Mouse (Mus musculus): Measurements from ENCODE around the gene Gabra3.

Gabra3 gene

DNA sequence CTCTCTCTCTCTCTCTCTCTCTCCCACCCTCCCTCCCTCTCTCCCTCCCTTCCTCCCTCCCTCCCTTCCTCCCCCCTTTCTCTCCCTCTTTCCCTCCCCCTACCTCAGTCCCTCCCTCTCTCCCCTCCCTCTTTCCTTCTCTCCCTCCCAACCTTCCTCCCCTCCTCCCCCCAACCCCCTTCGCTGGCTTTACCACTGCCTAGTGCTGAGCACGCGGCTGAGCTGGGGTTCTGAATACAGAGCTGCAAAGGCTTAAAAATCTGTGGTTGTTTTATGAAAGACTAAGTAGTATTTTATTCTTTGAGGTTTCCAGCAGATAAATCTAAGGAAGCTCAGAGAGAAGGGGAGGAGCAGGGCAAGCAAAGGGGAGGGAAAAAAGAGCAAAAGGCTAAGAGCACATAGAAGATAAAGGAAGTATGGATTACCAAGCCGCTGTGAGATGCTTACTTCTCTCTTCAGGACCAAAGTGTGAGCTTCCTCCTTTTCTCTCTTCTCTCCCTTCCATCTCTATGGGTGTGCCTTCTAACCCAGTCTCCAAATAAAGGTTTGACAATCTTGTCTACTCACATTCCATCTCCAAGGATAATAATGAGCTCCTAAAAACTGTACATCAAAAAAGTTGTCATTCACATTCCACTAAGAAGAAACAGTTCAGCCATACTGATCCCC lies at the start of gene Gabra3:
TSS of gene Gabra3 (minus strand) at position 619 of the 669 bp plus-strand sequence.
- no peak for DNase-seq (ENCODE audit: low read depth)

DNA sequence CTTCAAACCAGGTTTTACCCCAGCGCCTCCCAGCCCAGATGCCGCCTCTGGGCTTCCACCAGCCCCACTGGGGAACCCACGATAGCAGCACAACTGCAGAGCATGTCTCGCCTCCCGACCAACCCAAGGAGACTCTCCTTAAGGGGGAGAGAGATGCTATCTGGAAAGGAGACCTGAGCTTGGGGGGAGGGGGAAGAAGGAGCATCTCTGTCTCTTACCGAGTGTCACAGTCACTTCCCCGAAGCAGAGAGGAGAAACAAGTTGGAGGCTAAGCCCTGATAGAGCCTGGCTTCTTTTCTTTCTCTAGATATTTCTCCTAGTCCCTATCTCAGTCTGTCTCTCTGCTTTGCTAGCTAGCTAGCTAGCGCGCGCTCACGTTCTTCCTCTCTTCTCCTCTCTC lies 859 bp downstream of the Gabra3 start:
- no peak for DNase-seq (ENCODE audit: low read depth)

DNA sequence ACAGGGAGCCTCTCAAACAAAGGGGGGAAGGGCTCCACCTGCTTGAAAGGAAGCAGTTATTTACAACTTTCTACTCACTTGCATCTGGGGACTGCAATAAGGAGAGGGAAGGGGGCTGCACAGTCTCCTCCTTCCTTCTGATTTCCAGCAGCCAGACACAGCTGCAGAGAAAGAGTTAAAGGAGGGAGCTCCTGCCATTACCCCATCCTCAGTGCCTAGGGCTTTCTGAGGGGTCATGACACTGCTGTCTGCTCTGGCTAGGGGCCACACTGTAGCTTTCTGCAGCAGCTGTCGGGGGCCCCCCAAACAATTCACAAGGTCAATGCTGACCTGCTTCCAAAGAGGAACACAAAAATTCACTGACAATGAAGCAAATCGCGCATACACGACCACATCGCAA lies 1.3 kb downstream of the Gabra3 start:
- no peak for DNase-seq (ENCODE audit: low read depth)

DNA sequence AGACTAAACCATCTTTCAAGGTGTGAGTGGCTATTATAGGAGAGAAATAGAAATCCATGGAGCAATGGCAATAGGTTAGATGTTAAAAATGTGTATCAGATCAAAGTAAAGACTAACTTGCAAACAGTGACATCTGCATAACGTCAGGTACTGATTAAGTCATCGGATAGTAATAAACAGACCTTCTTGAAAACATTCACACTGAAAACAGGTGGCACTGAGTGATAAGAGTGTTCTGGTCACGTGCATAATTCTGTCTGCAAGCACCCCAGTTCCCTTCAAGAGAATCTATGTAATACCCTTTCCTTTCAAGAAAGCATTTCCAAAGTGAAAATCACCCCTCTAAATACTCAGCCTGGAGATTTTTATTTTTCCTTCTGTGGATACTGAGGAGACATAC lies 6.0 kb downstream of the Gabra3 start:
- DNase-seq (ENCODE audit: low read depth), result no peak

DNA sequence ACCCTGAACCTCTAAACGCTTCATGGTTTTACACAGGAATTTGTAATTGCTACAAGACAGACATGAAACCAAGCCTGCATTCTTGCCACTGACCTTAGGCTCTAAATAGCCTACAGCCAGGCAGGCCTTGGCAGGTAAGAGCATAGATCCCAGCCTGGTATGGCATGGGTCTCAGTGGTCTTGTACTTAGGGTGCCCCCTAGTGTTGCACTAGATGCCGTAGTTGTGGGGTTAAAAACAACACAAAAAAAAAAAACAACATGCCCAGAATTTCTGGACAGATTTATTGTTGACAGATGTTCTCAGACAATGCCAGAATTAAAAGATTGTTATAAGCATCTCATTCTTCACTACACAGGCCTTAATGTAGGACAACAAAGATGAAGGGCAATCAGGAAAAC lies 12.0 kb downstream of the Gabra3 start:
- no peak for DNase-seq (ENCODE audit: low read depth)

DNA sequence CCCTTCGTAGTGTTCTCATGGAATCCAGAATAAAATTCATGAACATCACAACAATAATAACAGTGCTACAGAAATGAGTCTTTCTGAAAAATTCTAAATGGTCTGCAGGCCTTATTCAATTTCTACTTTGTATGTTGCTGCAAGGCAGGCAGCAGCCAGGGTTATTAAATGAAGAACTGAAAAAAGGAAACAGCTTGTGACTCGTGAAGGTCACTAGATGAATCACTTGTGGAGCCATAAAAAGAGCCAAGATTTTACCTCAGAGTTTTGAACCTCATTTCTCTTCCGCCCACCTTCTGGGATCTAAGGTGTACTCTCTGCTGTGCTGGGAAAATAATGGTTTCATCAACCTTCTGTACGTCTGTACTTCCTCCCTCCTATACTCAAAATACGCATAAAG lies 159.4 kb downstream of the Gabra3 start:
- no peak for DNase-seq (ENCODE audit: low read depth)

DNA sequence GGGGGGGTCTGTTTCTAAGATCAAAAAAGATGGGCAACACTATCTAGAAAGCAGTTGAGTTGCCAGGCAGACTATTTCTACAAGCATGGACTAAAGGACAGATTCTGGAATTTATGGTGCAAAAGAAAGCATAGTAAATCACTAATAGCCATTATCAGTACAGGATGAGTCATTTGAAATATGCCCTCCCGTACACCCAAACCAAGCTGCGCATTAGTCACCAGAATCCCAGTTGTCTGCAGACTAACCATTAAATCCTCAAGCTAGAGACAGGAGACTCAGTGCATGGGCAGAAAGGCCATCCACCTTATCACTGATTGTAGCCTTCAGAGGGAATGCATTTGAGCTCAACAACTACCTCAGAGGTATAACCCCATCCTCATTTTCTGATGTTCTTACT lies 166.8 kb downstream of the Gabra3 start:
- DNase-seq (ENCODE audit: low read depth), result no peak

DNA sequence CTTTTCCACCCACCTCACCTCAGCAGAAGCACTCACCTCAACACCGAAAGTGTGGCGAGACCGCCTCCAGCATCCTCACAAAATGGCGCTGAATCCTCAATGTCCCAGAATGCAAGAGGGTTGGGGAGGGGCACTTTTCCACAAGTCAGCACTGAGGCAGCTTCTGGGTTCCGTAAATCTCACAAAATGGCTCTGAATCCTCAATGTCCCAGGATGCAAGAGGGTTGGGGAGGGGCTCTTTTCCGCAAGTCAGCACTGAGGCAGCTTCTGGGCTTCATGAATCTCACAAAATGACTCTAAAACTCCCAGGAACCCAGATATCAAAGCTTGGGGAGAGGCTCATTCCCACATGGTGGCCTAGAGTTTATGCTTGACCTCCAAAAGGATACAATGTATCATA lies 269.9 kb downstream of the Gabra3 start, which contains the start of gene Magea10:
TSS of gene Magea10 (minus strand) at position 101 of the 400 bp plus-strand sequence.
- DNase-seq (ENCODE audit: low read depth), result no peak
